10 mouse cellular contexts compared by ENCODE assay signal in genomic region chr17:34795633-34796032, GRCm38 (mm10). TPM values are rescaled to one million over a fixed set of nuclear protein-coding genes. Genes with fewer than 3 reads are reported as not detected.
A peak's percentile ranks its signal among the peaks of the same experiment; 100 is the strongest.
DNase-seq lines count a peak whose midpoint lies in the region; TF ChIP-seq lines count a peak whose summit lies in the region.
"Had no signal": no experiment of that assay in that cellular context is flagged by ENCODE, and none has a peak within 500 bp of the region (broad histone marks: within the 10 kb centered on the region; RNA-seq: fewer than 3 reads in every experiment).

No protein-coding gene starts in this region.

- DNase-seq in gastrocnemius, adult 2 months, result peak; percentile 46
- no peak for DNase-seq in gastrocnemius, postnatal 25 days
- DNase-seq in spleen, postnatal 10 days (ENCODE audit: low spot score in 2 of 2), result peak; percentile 29 to 73
- no peak for DNase-seq in spleen, postnatal 36 days (ENCODE audit: low spot score in 2 of 2)
- peak; percentile 7 for DNase-seq in c-Kit-positive CD71-positive TER-119-positive erythroid progenitor cells, embryonic 14.5 days (ENCODE audit: low spot score)
- peak; percentile 59 for DNase-seq in heart, embryonic 10.5 days (ENCODE audit: low spot score)
- DNase-seq in lung, postnatal 10 days, result peak; percentile 65
- no peak for DNase-seq in MN1 (ENCODE audit: low spot score)

- intact Hi-C loops in gastrocnemius, adult 2 months (cut with DNase I), result no loop called here

- no peak overlapping the region for H3K27ac ChIP-seq in gastrocnemius, adult 2 months
- no peak overlapping the region for H3K27ac ChIP-seq in heart, embryonic 10.5 days
- H3K27ac ChIP-seq: midbrain, embryonic 12.5 days had no signal

- H3K9me3 ChIP-seq in heart, embryonic 10.5 days, result no peaks in the 10 kb centered on the region

- no peak overlapping the region for H3K4me3 ChIP-seq in gastrocnemius, adult 2 months
- no peak overlapping the region for H3K4me3 ChIP-seq in heart, embryonic 10.5 days
- H3K4me3 ChIP-seq: midbrain, embryonic 12.5 days had no signal

- TF ChIP-seq CTCF in gastrocnemius, adult 2 months (IDR thresholded peaks at IDR 0.05), result peak; percentile 56

- H3K4me1 ChIP-seq in heart, embryonic 10.5 days, result no peaks in the 10 kb centered on the region
- H3K4me1 ChIP-seq: midbrain, embryonic 12.5 days had no signal

- no peaks in the 10 kb centered on the region for H3K27me3 ChIP-seq in heart, embryonic 10.5 days (ENCODE audit: insufficient read depth, poor library complexity, severe bottlenecking)
- H3K27me3 ChIP-seq: midbrain, embryonic 12.5 days had no signal

- WGBS in heart, embryonic 10.5 days, result 60% methylated on average over 9 of the region's 9 CpGs

- no peaks in the 10 kb centered on the region for H3K36me3 ChIP-seq in heart, embryonic 10.5 days
- H3K36me3 ChIP-seq: midbrain, embryonic 12.5 days had no signal

RNA-seq across cellular contexts. Expression of gene Cyp21a1, which starts 8.7 kb away (rescaled TPM):
- total RNA-seq in gastrocnemius, adult 2 months (2021), result not detected
- total RNA-seq in gastrocnemius, postnatal 25 days (2021), result under 1 TPM in 1 of 2 experiments, not detected in 1; 0.16 TPM
- polyA plus RNA-seq in heart, embryonic 10.5 days (2016; fragmentation: Nextera tagmentation; extraction: Ambion mirVana), result not detected in 2 replicates
- total RNA-seq: hematopoietic stem cell, adult 5-6 weeks had no signal
- polyA plus RNA-seq: midbrain, embryonic 12.5 days had no signal

RNA-seq across cellular contexts. Expression of gene Stk19, which starts 41.1 kb away (rescaled TPM):
- 1 to 10 TPM; 7.3 to 7.7 TPM for total RNA-seq in gastrocnemius, adult 2 months (2021)
- total RNA-seq in gastrocnemius, postnatal 25 days (2021), result 1 to 10 TPM; 7.0 to 7.2 TPM
- polyA plus RNA-seq in heart, embryonic 10.5 days (2016; fragmentation: Nextera tagmentation; extraction: Ambion mirVana), result 22.3 and 22.8 TPM in 2 replicates

RNA-seq across cellular contexts. Expression of gene Dxo, which starts 41.2 kb away (rescaled TPM):
- total RNA-seq in gastrocnemius, adult 2 months (2021), result 10 to 100 TPM in 1 of 2 experiments, 1 to 10 TPM in 1; 10.0 to 11.4 TPM
- total RNA-seq in gastrocnemius, postnatal 25 days (2021), result 10 to 100 TPM in 1 of 2 experiments, 1 to 10 TPM in 1; 7.6 to 10.5 TPM
- polyA plus RNA-seq in heart, embryonic 10.5 days (2016; fragmentation: Nextera tagmentation; extraction: Ambion mirVana), result 48.1 and 62.2 TPM in 2 replicates

RNA-seq across cellular contexts. Expression of gene C4b, which starts 52.0 kb away (rescaled TPM):
- total RNA-seq in gastrocnemius, adult 2 months (2021), result 1 to 10 TPM; 2.4 to 3.4 TPM
- total RNA-seq in gastrocnemius, postnatal 25 days (2021), result 10 to 100 TPM in 1 of 2 experiments, 1 to 10 TPM in 1; 1.1 to 22.1 TPM
- not detected in 2 replicates for polyA plus RNA-seq in heart, embryonic 10.5 days (2016; fragmentation: Nextera tagmentation; extraction: Ambion mirVana)

RNA-seq across cellular contexts. Expression of gene Skiv2l, which starts 54.4 kb away (rescaled TPM):
- total RNA-seq in gastrocnemius, adult 2 months (2021), result 10 to 100 TPM; 19.0 to 24.6 TPM
- total RNA-seq in gastrocnemius, postnatal 25 days (2021), result 10 to 100 TPM; 18.0 to 18.9 TPM
- polyA plus RNA-seq in heart, embryonic 10.5 days (2016; fragmentation: Nextera tagmentation; extraction: Ambion mirVana), result 39.9 and 43.6 TPM in 2 replicates

Comparison
In these comparisons a context has a peak if more than half of its experiments do, and no peak if none do; other contexts are left out.
1. DNase-seq: peak in gastrocnemius, adult 2 months (single experiment), spleen, postnatal 10 days (2 of 2), c-Kit-positive CD71-positive TER-119-positive erythroid progenitor cells, embryonic 14.5 days (single experiment), heart, embryonic 10.5 days (single experiment) and lung, postnatal 10 days (single experiment); none in gastrocnemius, postnatal 25 days (single experiment), spleen, postnatal 36 days (0 of 2) and MN1 (single experiment).